Mouse (Mus musculus) gastrocnemius, postnatal 4 days (tissue): ENCODE results near the gene Atl1. TPM values are rescaled to one million over a fixed set of nuclear protein-coding genes. Genes with fewer than 3 reads are reported as not detected.

Source experiments
- DNase-seq, 2 experiments: peaks; one replicate each; pipeline ENCODE4 v3.0.0; 2021 to 2022; ENCODE audit warnings: low spot score in 2 of 2, mixed read lengths in 2 of 2
- total RNA-seq, 2 experiments: library from RNA; stranded (reverse); gene quantifications; 2 replicates each; pipeline ENCODE4 v1.2.3; 2021

The Atl1 gene
- total RNA-seq, 2 experiments from 2014 or later = 5.6 to 6.2 TPM

DNA sequence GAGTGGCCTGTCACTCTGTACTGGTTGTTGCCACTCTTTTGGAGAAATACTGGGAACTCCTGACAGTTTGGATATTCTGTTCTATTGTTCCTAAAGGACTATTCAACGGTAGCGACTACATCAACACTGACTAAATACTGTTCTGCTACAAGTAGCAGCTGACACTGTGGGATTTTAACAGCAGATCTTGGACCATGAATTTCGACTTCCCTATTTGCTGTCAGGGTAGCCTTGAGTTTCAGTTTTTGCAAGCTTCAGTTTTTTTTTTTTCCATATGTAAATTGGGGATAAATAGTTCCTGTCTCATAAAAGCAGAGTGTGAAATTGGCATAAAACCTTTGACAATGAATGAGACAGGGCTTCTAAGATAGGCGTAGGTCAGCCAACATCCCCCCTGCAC, 117.9 kb downstream of the Atl1 start:
- no peak for DNase-seq

DNA sequence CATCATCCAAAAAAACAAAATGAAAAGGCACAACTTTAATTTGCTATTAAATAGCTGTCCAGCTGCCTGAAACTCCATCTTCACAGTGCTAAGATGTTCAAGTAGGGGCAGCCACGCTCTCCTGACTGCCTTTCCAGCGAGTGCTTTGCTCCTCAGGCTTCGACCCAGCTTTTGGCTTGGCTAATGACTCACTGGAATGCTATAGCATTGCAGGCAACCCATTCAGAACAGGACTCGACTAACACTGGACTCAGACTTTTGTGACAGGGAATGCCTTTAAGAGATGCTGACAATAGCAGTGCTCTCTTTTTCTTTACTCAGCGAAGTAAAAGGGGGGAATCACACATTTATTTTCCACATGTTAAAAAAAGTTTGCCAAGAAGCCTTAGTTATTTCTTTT, 119.3 kb downstream of the Atl1 start:
- no peak for DNase-seq

- no peak for DNase-seq
Measured at GRCm38 (mm10) chr12:70015936-70016335, 123.5 kb downstream of the Atl1 start.

Other genes with a start within 250 kb of the Atl1 start
- gene Sos2, start 210.8 kb upstream of the Atl1 start, total RNA-seq = 10 to 100 TPM; 37.5 to 42.9 TPM
- gene L2hgdh, start 167.7 kb upstream of the Atl1 start, total RNA-seq = 10 to 100 TPM; 38.1 to 38.9 TPM
- 10 to 100 TPM; 10.6 to 11.0 TPM for gene Atp5s, start 167.7 kb upstream of the Atl1 start, total RNA-seq
- 1 to 10 TPM; 2.0 to 2.9 TPM for gene Cdkl1, start 101.3 kb upstream of the Atl1 start, total RNA-seq
- gene Map4k5, start 586 bp downstream of the Atl1 start, total RNA-seq = 10 to 100 TPM; 33.7 to 40.4 TPM
- gene Sav1, start 94.4 kb downstream of the Atl1 start, total RNA-seq = 10 to 100 TPM; 63.2 to 65.8 TPM
- 10 to 100 TPM; 36.7 to 39.8 TPM for gene Nin, start 221.1 kb downstream of the Atl1 start, total RNA-seq